Mouse (Mus musculus) forebrain, embryonic 16.5 days (tissue): ENCODE results near the gene Mmp21. TPM values are rescaled to one million over a fixed set of nuclear protein-coding genes. Genes with fewer than 3 reads are reported as not detected.

ENCODE experiments used
- ATAC-seq: fragments of 200-750 bp; cut with Nextera tagmentation; 2 replicates; pipeline ENCODE4 v1.8.0; 2017; ENCODE audit warnings: mild to moderate bottlenecking, moderate library complexity
- H3K27ac ChIP-seq: fragments of 300-500 bp; sonication (generic); 2 replicates; pipeline ENCODE4 v1.5.1; 2014; ENCODE audit warnings: low read length, control low read depth
- H3K27me3 ChIP-seq: fragments of 300-500 bp; sonication (generic); replicated peaks from 2 replicates; pipeline ENCODE4 v1.6.1; 2014; ENCODE audit warnings: low read length; ENCODE audit not compliant: control insufficient read depth, insufficient read depth
- H3K36me3 ChIP-seq: fragments of 300-500 bp; sonication (generic); 2 replicates; pipeline ENCODE4 v1.6.1; 2014; ENCODE audit not compliant: control insufficient read depth, insufficient read depth
- H3K4me1 ChIP-seq: fragments of 300-500 bp; sonication (generic); replicated peaks from 2 replicates; pipeline ENCODE4 v1.6.1; 2014; ENCODE audit warnings: low read length; ENCODE audit not compliant: control insufficient read depth, insufficient read depth
- H3K4me2 ChIP-seq: fragments of 300-500 bp; sonication (generic); 2 replicates; pipeline ENCODE4 v1.6.1; 2014; ENCODE audit warnings: mild to moderate bottlenecking, low read length, control low read depth
- H3K4me3 ChIP-seq: fragments of 300-500 bp; sonication (generic); replicated peaks from 2 replicates; pipeline ENCODE4 v1.5.1; 2014; ENCODE audit warnings: mild to moderate bottlenecking, low read length, control low read depth
- H3K9ac ChIP-seq: fragments of 300-500 bp; sonication (generic); replicated peaks from 2 replicates; pipeline ENCODE4 v1.6.1; 2014; ENCODE audit warnings: low read depth, low read length, control low read depth
- H3K9me3 ChIP-seq: fragments of 300-500 bp; sonication (generic); 2 replicates; pipeline ENCODE4 v1.6.1; 2016; ENCODE audit warnings: low read length; ENCODE audit not compliant: control insufficient read depth
- WGBS: fragments of 180-500 bp; shearing (Covaris S2); extraction: QIAGEN DNeasy Blood & Tissue Kit; methylation state at CpG from one replicate; pipeline ENCODE4 v1.1.7; 2014; 5-methylcytosine and 5-hydroxymethylcytosine counted together
- polyA plus RNA-seq: library from polyadenylated mRNA; unstranded; fragments of >200 nt; fragmentation: Nextera tagmentation; extraction: Ambion mirVana; gene quantifications from 2 replicates; pipeline ENCODE4 v1.2.1, GENCODE M21; 2015

Gene Mmp21
- polyA plus RNA-seq, 1 experiment from 2014 or later: 0.16 TPM

DNA sequence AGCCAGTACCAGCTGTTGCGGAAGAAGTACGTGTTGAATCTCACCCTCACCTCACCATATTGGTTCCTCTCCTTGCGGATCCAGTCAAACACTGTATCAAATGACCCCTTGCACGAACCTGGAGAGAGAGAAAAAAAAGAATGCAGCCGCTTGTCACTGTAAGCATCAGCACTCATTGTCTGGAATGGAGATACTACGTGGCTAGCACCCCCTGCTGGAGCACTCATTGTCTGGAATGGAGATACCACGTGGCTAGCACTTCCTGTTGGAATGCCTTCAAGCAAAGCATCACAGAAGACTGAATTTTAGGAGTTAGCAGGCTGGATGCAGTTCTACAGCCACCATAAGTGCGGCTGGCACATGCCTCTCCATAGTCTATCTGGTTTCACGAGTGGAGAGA is 3.9 kb downstream of the Mmp21 start:
- Histone ChIP-seq H3K36me3 (peaks cover 9% of the 10 kb centered on the region; the same call in 1 of the 2 replicates), H3K4me1 (no peaks in the 10 kb centered on the region), H3K27ac (no peak overlapping the region), H3K4me3 (no peak overlapping the region), H3K4me2 (no peak overlapping the region), H3K9me3 (no peaks in the 10 kb centered on the region), H3K9ac (no peak overlapping the region), H3K27me3 (no peaks in the 10 kb centered on the region)
- ATAC-seq: no peak
- WGBS: 70% methylated on average over 9 of the region's 9 CpGs

- Histone ChIP-seq H3K9me3 (no peaks in the 10 kb centered on the region), H3K4me1 (no peaks in the 10 kb centered on the region), H3K27me3 (no peaks in the 10 kb centered on the region), H3K4me2 (no peak overlapping the region), H3K36me3 (peaks cover 17% of the 10 kb centered on the region; the same call in 1 of the 2 replicates), H3K9ac (no peak overlapping the region), H3K27ac (no peak overlapping the region), H3K4me3 (no peak overlapping the region)
- no peak for ATAC-seq
- 94% methylated on average over 3 of the region's 3 CpGs for WGBS
Observed at GRCm38 (mm10) chr7:133670846-133671245, 9.0 kb downstream of the Mmp21 start.

DNA sequence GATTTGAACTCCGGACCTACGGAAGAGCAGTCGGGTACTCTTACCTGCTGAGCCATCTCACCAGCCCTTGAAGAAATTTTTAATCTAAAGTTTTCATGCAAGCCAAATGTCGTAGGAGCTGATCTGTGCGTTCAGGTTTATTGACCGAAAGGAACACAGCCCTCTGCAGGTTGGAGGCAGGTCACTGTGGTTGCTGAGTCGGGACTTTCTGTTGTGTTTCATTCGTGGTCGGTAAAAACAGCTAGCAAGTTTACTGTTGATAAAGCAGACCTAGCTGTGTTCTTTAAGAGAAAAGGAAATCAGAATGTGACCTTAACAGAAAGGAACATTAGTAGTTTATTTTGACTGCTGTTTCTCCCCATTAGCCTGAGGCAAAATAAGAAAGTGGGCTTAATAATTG is 9.9 kb downstream of the Mmp21 start:
- Histone ChIP-seq H3K9me3 (no peaks in the 10 kb centered on the region), H3K4me3 (no peak overlapping the region), H3K9ac (no peak overlapping the region), H3K27ac (no peak overlapping the region), H3K27me3 (no peaks in the 10 kb centered on the region), H3K4me1 (no peaks in the 10 kb centered on the region), H3K4me2 (no peak overlapping the region), H3K36me3 (peaks cover 22% of the 10 kb centered on the region)
- 96% methylated on average over 9 of the region's 9 CpGs for WGBS
- ATAC-seq: no peak

DNA sequence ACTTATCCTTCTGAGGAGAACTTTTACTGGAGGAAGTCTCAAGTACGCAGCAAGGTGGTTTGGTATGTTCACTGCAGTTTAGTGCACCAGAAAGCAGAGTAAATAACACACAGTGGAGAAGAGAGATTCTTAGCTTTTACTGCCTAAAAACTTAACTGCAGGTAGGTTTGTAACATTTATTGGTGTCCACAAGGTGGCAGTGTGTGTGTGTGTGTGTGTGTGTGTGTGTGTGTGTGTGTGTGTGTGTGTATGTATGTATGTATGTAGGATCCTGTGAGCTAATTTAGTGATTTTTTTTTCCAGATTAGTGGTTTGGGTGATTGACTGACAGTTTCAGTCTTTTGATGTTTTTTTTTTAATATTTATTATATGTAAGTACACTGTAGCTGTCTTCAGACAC is 10.8 kb downstream of the Mmp21 start:
- ATAC-seq: no peak
- no peaks in the 10 kb centered on the region for H3K4me1 ChIP-seq
- H3K27me3 ChIP-seq: no peaks in the 10 kb centered on the region
- H3K9ac ChIP-seq: no peak overlapping the region
- H3K4me2 ChIP-seq: no peak overlapping the region
- WGBS: 95% methylated on average over 1 of the region's 1 CpGs
- no peak overlapping the region for H3K27ac ChIP-seq
- no peaks in the 10 kb centered on the region for H3K9me3 ChIP-seq
- H3K36me3 ChIP-seq: peaks cover 22% of the 10 kb centered on the region
- H3K4me3 ChIP-seq: no peak overlapping the region

- Histone ChIP-seq H3K27me3 (no peaks in the 10 kb centered on the region), H3K36me3 (peaks cover 52% of the 10 kb centered on the region), H3K9me3 (no peaks in the 10 kb centered on the region), H3K4me1 (no peaks in the 10 kb centered on the region), H3K9ac (no peak overlapping the region), H3K4me2 (no peak overlapping the region), H3K27ac (no peak overlapping the region), H3K4me3 (no peak overlapping the region)
- WGBS: 84% methylated on average over 1 of the region's 1 CpGs
- ATAC-seq: no peak
Observed at GRCm38 (mm10) chr7:133662467-133662866, 17.4 kb downstream of the Mmp21 start.

DNA sequence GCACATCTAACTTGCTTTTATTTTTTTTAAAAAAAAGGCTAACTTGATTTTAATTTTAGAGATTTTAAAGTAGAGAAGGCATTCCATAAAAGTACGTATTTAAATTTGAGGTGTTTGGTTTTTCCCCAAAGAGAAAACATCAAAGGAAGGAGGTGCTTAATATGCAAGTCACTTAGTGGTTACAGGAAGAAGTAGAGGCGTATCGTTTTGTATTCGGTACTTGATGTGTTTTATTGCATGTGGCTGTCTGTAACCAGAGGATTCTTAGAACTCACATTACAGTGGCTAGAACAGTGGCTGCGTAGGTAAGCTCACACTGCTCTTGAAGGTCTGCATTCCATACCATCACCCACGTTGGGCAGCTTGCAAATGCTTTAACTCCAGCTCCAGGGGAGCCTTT is 34.1 kb downstream of the Mmp21 start:
- WGBS: 87% methylated on average over 6 of the region's 6 CpGs
- Histone ChIP-seq H3K9ac (no peak overlapping the region), H3K36me3 (peaks cover 49% of the 10 kb centered on the region), H3K4me2 (no peak overlapping the region), H3K27ac (no peak overlapping the region), H3K4me1 (no peaks in the 10 kb centered on the region), H3K9me3 (no peaks in the 10 kb centered on the region), H3K27me3 (no peaks in the 10 kb centered on the region), H3K4me3 (no peak overlapping the region)
- ATAC-seq: no peak

DNA sequence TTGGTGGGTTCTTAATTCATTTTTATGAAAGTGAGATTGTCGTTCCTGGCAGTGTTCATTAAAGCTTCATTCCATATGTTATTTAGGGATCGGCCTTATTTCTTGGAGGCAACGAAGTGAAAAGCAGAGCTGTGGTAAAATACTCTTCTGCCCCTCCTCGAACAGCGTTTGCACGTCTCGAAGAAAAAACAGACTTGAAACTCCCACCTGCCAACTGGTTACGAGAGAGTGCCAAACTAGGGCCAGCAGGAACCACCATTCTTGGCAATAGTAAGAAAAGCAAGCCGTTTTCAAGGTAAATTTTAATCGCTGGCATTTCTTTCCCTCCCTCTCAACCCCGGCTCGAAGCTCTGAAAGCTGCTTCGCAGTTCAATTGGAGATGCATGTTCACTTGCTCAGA is 41.0 kb downstream of the Mmp21 start:
- peaks cover 26% of the 10 kb centered on the region for H3K36me3 ChIP-seq
- no peaks in the 10 kb centered on the region for H3K9me3 ChIP-seq
- no peak overlapping the region for H3K9ac ChIP-seq
- H3K27ac ChIP-seq: no peak overlapping the region
- no peak for ATAC-seq
- peaks cover 16% of the 10 kb centered on the region for H3K4me1 ChIP-seq
- peak overlapping the region; percentile 90 for H3K4me2 ChIP-seq
- H3K27me3 ChIP-seq: no peaks in the 10 kb centered on the region
- 70% methylated on average over 13 of the region's 13 CpGs for WGBS
- H3K4me3 ChIP-seq: no peak overlapping the region

GRCm38 (mm10) chr7:133638306-133638705 is 41.6 kb downstream of the Mmp21 start:
- peaks cover 16% of the 10 kb centered on the region for H3K4me1 ChIP-seq
- WGBS: 14% methylated on average over 13 of the region's 13 CpGs
- no peaks in the 10 kb centered on the region for H3K9me3 ChIP-seq
- no peak for ATAC-seq
- H3K27ac ChIP-seq: no peak overlapping the region; the same call in 1 of the 2 replicates
- peak overlapping the region; percentile 90 for H3K4me3 ChIP-seq
- no peaks in the 10 kb centered on the region for H3K27me3 ChIP-seq
- H3K9ac ChIP-seq: peak overlapping the region; percentile 90
- H3K4me2 ChIP-seq: peak overlapping the region; percentile 90
- H3K36me3 ChIP-seq: peaks cover 22% of the 10 kb centered on the region

- no peaks in the 10 kb centered on the region for H3K9me3 ChIP-seq
- under 1% methylated on average over 81 of the region's 81 CpGs for WGBS
- peaks cover 16% of the 10 kb centered on the region for H3K4me1 ChIP-seq
- peak; percentile 98 for ATAC-seq
- H3K4me2 ChIP-seq: peak within 1 kb of the TSS; percentile 90
- H3K27ac ChIP-seq: peak within 1 kb of the TSS; percentile 84
- no peaks in the 10 kb centered on the region for H3K27me3 ChIP-seq
- H3K36me3 ChIP-seq: peaks cover 18% of the 10 kb centered on the region
- H3K9ac ChIP-seq: peak within 1 kb of the TSS; percentile 90
- H3K4me3 ChIP-seq: peak within 1 kb of the TSS; percentile 90
Observed at GRCm38 (mm10) chr7:133637361-133638305, 42.2 kb downstream of the Mmp21 start, which contains the start of gene Edrf1. Gene Edrf1, plus strand, starts transcription at chr7:133637543.
